Mouse (Mus musculus) liver, postnatal 0 days (tissue): ENCODE results near the gene Gatad2a.

ENCODE experiments used
- CTCF ChIP-seq: sonication (generic); IDR thresholded peaks from 2 replicates; pipeline ENCODE4 v1.5.1; 2016; ENCODE audit warnings: antibody characterized with exemption, low read depth
- EP300 ChIP-seq: IDR thresholded peaks from 2 replicates; pipeline ENCODE4 v1.6.1; 2016; ENCODE audit warnings: antibody characterized with exemption, low read depth, mild to moderate bottlenecking

DNA sequence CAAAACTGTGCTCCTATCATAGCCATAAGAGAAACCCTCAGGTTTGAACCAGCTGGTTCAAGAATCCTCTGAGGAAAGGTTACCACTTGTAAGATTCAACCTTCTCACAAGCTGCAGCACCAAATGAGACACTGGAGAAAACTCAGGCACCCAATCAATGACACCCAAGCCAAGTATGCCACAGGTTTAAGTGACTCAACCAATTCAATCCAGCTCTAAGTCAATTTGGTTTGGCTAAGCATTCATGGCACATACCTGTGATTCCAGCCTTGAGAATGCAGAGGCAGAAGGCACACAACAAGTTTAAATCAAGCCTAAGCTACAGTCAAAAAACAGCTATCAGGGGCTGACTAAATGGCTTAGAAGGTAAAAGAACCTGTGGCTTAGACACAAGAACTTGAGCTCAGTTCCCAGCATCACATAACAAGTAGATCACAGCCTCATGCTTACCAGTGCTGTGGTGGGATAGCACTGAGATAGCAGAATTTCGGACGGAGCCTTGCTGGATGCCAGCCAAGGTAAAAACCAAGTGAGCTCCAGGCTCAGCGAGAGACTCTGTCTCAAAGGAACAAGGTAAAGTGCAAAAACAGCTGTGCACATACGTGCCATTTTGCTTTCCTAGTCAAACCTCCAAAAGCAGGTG lies 28.8 kb downstream of the Gatad2a start:
- TF ChIP-seq EP300 (no peak), CTCF (no peak)
